Mouse (Mus musculus): ENCODE results near the gene Sptlc2.

Gene Sptlc2

DNA sequence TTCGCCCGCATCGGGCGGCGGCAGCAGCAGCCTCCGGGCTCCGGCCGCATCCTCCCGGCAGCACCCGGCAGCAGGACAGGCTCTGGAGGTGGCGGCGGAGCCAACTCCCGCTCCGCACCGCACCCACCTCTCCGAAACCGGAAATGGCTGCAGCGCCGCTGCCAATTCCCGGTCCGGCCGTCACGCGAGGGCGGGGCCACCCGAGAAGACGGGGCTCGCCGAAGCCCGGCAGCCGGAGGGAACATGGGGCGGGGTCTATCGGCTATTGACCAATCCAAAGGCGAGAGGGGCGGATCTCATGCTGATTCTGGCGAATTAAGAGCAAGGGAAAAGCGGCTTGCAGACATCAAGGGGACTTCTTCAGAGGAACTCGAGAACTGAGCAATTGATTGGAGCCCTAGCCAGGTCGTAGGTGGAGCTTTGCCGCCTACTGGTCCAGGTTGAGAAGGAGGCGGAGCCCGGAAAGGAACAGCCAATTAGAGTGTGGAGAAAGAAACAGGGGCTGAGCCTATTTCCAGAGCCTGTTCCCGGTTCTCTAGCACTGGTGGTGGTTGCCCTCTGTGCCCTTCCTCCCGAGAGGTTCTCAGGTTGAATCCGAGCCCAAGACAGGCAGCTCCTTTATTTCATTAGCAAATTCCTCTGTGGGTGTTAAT lies at the start of gene Sptlc2:
TSS of gene Sptlc2 (minus strand) at position 234 of the 653 bp plus-strand sequence.
- DNase-seq (ENCODE audit: low read depth), result peak; percentile 98

DNA sequence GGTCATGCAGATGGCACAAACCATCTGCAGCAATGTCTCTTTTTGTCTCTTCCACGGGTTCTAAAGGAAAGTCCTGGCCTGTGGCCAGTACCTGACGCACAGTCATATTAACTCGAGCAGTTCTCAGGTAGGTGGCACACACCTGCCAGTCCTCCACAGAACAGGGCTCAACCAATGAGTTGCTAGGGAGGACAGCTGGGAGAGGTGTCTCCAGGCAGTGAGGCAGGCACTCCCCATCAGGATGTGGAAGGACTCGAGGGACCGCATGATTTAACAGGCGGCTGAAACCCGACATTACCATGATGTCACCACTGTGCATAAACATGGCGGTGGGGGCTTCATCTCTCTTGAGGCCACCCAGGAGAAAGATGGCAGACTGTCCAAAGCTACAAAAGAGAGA lies 40.7 kb upstream of the Sptlc2 start:
- no peak for DNase-seq (ENCODE audit: low read depth)

DNA sequence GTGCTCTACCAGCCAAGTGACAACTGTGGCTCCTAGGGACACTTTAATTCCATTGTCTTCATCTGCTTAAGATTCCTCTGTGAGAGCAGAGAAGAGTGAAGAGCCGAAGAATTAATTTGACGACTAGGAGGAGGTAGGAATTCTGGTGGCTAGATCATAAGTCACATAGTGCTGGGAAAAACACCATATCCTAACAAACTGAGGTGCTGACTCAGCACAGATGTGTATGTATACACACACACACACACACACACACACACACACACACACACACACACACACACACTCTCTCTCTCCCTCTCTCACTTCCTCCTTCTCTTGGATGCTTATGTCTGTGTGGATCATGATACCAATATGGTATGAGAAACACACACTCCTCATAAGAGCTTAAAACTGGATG lies 40.1 kb upstream of the Sptlc2 start:
- no peak for DNase-seq (ENCODE audit: low read depth)

DNA sequence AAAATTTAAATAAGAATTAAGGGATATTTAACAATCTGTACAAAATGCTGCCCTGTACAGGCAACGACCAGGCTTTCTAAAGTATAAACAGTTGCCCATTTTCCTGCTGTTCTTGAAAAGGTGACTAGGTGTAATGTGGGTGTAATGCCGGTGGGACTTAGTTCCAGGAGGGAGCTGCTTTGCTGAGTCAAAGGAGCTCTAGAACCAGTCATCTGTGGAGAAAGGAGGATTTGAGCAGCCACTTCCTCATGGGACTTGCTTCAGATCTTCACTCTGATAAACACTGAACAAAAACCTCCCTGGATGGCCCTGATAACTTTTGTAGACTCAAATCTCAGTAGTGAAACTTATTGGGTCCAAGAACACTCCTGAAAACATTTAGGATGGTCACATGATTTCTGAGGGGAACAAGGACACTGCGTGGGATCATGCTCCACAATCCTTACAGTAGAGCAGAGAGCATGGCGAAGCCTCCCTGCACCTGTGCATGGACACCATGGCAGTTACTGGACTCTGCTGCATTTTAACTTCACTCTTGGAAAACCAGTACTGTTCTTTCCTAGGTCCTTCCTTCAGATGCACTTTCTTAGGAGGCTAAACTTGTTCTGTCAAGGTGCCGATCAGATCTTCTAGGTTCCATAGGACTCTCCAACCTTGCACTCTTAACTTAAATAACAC lies 38.3 kb upstream of the Sptlc2 start:
- DNase-seq (ENCODE audit: low read depth), result no peak

DNA sequence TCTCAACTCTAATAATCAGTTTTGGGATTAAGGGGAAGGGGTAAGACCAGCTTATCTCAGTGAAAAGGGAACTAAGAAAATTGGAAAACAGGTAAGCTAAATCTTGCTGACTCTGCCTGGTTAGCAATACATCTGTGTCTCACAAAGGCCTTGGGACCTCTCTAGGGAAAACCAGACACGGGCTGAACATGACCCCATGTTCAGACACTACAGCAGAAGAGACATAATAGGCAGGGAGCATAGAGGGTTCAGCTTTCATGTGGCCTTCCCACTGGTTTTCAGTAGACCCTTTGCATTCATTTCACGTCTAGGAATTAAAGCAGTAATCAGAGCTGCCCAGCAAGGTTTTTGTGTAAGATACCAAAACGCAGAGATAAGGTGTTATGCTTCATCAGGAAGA lies 36.4 kb upstream of the Sptlc2 start:
- no peak for DNase-seq (ENCODE audit: low read depth)

DNA sequence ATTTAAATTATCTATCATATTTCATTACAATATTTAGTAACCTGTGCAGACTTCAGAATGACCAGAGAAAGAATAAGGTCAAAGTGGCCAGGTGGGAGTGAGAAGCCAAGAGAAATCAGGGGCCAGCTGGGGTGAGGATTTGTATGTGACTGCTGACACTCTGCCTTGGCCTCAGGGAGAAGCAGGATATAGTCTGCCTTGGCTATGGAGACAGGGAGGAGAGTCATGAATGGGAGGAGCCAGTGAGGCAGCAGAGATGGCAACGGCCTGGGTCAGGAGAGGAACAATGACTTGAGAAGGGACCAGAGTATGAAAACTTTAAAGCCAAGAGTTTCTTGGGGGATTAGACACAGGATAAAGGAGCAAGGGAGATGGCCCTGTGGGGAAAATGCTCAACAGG lies 35.5 kb upstream of the Sptlc2 start:
- no peak for DNase-seq (ENCODE audit: low read depth)

DNA sequence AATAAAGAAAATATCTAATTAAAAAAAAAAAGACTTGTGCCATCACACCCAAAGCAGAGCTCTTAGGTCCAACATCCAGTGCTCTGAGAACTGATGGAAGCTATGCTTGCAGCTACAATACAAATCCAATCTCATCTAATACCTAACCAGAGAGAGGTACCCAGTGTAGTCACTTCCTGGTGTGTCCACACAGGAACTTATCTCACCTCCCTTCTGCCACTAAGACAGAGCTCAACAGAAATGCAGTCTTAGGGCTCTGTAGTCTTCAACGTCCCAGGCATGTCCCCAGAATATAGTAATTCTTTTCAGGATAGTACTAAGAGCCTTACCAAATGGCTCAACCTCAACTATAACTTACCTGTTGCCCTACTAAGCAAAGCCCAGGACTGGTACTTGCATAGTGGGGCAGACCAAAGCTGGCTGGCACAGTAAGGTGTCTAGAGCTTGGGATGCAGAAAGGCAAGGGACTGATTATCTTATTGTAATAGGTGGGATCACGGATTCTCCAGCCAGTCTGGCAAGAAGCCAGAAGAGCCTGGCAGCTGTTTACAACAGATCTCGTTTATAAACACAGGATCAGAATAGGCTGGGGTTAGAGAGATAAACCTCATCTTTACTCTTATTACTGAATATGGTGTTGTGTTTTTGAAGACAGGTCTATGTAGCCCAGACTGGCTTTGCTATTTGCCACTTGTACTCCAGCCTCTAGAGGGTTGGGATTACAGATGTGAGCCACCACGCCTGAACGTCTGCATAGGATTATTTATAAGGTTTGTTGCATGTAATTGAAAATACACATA lies 33.8 kb upstream of the Sptlc2 start:
- no peak for DNase-seq (ENCODE audit: low read depth)

DNA sequence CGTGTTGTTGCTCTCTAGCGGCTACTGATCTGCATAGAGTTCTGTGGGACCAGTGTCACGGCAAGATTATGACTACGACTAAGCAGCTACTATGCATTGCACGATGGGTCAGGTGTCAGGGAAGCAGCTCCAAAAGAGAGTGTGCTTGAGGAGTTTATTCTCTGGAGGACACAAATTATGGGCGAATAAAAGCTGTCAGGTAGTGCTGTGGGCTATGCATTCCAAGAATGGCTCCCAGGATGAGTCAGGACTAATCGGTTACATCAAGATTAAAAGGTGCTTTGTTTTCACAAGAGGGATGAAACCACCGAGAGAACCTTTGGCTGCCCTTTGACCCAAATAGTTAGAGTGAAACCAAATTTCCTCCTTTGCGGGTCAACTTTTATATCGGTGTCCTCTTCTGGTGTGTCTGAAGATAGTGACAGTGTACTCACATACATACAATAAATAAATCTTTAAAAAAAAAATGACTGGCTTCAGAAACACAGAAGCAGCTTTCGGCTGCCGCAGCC lies 31.9 kb upstream of the Sptlc2 start:
- DNase-seq (ENCODE audit: low read depth), result no peak

DNA sequence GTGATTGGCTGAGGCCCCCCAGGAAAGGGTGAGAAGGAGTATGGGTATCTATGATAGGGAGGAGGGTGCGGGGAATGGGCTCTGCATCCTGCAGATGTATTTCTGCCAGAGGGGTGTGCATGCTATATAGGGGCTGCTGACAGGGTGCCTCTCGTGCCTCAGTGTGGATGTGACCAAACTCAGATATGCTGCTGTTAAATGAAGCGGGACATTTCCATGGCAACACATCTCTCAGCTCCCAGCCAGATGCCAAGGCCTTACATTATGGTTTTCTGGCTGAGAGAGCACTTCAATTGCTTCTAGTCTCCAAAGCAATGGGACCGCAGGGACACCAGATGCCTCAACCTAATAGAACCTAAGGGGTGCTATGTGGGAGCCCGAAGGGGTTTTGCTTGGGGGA lies 30.8 kb upstream of the Sptlc2 start:
- DNase-seq (ENCODE audit: low read depth), result no peak

DNA sequence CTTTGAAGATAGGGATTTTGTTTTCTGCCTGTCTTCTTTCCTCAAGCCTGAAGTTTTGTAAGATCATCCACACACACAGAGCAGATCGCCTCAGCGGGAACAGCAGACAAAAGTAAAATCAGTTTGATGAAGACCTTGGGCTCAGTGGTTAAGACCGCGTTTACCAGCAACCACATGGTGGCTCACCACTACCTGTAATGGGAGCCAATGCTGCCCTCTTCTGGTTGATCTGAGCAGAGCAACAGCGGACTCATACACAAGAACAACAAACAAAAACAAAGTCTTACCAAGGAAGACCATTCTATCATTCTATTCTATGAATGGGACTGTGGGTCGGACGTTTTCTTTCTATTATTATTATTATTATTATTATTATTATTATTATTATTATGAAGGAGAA lies 28.5 kb upstream of the Sptlc2 start:
- DNase-seq (ENCODE audit: low read depth), result peak; percentile 69

DNA sequence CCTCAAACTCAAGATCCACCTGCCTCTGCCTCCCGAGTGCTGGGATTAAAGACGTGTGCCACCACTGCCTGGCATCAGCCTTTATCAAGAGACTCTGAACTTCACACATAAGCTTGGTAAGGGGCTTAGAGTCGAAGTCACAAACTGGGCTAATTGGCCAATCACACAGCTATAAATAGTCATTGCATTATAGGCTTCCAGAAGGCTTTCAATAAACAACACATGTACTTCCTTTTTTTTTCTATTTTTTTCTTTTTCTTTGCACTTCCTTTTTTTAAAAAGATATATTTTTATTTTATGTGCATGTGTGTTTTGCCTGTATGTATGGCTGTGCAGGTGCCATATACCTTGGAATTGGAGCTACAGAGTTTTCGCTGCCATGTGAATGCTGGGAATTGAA lies 27.2 kb upstream of the Sptlc2 start:
- DNase-seq (ENCODE audit: low read depth), result no peak

DNA sequence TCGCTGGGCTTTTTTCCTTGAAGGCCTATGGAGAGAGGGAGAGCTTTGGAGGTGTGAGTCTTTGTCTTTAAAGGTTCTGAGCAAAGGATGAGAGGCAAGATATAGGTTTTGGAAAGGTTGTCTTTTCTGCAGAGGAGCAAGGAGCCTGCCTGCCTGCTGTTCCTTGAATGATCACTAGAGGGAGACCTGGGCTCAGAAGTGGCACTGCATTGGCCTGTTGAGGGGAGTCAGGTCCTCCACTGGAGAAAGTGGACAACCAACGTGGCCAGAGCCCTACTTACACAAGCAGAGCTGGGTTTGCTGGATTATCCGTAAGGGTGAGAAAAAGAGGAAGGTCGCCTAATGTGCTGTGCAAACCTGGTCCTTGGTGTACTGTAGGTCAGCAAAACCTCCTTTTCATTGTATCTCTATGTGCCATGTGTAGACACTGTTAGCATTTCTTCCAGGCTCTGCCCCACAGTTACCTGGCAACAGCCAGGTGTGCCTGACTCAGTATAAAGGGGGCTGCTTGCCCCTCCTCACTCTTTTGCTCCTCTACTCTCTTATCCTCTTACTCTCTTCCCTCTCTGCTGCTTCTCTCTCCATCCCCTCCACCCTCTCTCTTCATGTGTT lies 25.1 kb upstream of the Sptlc2 start:
- DNase-seq (ENCODE audit: low read depth), result peak; percentile 46

DNA sequence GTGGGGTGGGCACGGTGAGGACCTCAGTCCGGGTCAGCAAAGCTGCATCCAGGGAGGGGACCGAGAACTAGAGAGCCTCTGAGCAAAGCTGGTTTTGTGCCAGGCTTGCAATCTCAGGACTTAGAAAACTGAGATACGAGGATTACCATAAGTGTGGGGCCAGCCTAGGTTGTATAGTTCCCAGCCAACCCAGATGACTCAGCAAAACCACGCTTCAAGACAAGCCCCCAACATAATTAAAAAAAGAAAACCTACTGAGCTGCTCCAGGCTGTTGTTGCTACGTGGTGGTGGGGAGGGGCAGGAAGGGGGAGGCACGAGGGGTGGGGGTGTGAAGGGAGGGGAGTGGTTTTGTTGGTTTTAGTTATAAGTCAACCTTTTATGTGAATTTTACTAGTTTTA lies 22.8 kb upstream of the Sptlc2 start:
- DNase-seq (ENCODE audit: low read depth), result no peak

DNA sequence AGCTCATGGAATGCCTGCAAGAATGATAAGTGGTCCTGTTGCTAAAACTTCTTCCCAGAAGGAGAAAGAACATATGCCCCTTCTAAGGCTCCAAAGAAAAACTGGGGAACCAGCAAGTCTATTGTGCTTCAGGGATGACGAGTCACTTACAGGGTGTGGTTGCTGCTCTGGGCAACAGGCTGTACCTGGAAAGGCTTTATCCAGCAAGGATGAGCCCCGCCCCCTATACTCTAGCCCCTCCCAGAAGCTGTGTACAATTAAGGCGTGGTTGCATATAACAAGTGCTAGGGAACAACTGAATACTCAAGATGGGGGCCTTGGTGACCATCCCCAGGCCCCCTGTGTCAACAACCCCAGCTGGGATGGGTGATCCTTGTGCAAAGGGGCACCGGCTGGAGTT lies 21.0 kb upstream of the Sptlc2 start:
- no peak for DNase-seq (ENCODE audit: low read depth)

DNA sequence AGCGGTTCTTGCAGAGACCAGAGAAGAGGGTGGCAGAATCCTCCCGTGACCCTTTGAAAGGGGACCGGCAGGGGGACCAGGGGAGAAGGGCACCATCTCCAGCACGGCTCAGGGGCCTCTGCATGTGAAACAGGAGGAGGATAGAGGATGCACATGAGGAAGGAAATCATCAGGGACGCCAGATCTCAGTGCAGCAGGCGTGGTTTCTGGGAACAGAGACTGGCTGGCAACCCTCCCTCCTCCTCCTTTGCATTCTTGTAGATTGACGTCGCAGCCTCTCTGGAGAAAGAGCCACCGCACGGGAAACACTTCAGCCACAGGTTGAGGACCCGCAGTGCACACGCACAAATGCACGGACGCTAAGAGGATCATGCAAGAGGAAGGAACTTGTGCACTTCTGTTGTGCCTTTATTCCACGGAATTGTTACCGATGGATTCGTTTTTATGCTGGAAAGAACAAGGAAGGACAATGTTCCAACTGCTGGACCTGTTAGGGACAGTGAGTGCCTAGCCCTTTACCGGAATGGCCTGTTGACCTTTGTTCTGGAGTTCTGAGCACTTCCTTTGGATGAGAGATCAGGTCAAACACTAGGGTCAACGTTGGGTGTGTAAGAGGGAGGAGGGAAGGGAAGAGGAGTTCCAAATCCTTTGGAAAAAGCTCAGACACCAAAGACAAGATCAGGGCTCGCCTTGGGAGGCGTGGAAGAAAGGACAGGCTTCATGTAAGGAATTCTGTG lies 19.9 kb upstream of the Sptlc2 start:
- no peak for DNase-seq (ENCODE audit: low read depth)

DNA sequence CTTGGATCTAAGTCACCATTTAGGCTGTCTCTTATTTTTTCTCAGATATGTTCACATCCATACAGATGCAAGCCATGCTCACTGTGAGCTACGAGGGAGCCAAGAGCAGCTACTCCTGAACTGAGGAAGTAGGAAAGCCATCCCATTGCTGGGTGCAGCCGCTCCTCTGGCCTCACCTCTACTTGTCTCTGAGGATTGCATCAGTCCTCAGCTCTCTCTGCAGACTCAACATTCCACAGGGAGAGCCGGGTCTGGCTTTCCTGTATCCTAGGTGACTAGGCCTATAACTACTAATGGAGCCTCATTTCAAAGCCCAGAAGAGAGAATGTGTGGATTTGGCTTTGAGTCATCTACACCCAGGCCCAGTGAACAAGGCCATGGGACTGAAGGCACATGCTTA lies 17.6 kb upstream of the Sptlc2 start:
- no peak for DNase-seq (ENCODE audit: low read depth)

DNA sequence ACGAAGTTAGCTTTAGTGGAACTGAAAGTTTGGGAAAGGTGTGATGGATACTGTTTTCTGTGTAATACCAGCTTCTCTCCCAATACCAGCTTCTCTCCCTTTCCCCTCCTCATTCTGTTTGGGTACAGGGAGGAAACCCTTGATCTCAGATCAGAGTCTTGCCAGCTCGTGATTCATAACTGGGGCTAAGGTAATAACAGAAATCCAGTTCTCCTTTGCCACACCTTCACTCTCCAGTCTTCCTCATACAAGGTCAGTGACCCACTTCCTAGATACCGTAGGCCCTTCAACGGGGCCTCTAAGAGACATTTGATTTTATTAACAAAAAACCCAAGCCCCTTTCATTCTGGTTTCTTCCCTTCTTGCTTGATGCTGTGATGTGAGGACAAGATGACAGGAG lies 17.0 kb upstream of the Sptlc2 start:
- DNase-seq (ENCODE audit: low read depth), result no peak

DNA sequence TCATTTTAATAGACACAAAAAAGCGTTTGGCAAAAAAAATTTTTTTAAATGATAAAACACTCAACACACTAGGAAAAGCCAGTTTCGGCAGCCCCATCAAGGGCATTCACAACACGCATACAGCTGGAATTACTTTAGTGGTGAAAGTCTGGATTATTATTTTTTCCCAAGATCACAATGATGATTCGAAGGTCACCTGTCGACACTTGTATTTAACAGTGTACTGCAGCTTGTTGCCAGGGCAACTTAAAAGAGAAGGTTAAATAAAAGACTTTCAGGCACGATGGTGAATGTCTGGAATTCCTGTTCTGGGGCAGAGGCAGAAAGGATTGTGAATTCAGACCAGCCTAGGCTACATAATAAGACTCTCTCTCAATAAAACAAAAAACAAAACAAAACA lies 13.7 kb upstream of the Sptlc2 start:
- no peak for DNase-seq (ENCODE audit: low read depth)

DNA sequence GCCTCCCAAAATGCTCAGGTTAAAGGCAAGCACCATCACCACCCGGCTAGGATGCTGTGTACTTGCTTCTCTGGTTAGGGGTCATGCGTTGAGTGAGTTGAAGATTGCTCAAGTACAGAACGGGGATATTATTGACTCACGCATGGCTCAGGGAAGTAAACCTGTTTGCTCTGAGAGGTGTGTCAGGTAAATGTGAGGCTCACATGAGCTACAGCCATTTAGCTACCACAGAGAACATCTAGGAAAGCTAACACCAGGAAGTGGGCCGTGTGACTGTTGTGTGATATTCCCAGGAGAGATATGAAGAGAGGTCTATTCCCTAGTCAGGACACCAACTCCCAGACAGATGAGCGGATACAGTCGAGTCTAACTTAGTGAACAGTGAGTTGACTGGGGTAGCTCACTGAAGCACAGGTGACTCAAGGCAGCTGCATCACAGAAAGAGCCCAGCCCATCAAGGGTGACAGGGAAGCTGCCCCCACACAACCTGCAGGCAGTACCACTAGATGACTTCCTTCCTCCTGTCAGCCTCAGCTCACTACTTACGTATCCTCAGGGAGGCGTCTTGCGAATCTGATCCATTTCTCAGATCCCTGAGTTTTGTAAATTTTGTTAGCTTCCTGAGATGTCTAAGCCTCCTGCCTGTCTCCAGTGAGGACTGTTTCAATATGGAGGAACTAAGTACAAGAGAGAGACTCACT lies 11.1 kb upstream of the Sptlc2 start:
- no peak for DNase-seq (ENCODE audit: low read depth)

DNA sequence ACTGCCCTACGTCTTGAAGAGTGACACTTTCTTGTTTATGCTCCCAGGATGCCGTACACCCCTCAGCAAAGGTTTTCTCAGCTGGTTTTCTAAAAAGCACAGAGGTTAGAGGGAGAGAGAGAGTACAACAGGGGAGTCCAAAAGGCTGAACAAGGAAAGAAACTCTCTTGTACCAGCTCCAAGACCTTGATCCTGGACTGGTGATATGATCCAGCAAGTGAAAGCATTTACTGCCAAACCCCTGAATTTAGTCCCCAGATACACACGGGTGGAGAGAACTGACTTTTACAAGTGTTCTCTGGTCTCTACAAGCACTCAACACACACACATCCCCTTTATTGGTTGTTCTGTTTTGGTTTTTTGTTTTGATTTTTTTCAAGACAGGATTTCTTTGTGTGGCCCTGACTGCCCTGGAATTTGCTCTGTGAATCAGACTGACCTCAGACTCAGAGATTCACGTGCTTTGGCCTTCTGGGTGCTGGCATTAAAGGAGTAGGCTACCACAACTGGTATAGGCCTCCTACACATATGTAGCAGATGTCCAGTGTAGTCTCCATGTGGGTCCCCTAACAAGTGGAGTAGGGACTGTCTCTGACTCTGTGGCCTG lies 9.8 kb upstream of the Sptlc2 start:
- DNase-seq (ENCODE audit: low read depth), result no peak

DNA sequence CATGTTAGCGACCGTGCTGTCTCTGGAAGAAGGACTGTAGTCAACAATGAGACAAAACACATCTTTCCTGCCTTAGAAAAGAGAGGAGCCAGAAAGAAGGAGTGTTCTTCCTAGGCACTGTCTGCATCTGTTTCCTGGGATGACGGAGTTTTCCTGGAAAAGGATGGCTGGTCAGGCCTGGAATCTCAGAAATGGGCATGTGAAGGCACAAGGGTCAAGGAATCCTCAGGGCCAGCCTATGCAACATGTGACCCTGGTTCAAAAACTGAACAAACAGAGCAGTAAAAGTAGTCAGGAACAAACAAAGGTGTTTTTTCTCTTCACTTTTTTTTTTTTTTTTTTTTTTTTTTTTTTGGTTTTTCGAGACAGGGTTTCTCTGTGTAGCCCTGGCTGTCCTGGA lies 9.0 kb upstream of the Sptlc2 start:
- DNase-seq (ENCODE audit: low read depth), result no peak
